Mouse (Mus musculus) kidney, adult 2 months (tissue): ENCODE data around the gene Cmc4.

ENCODE experiments used
- CTCF ChIP-seq: fragments of 200-500 bp; conservative IDR thresholded peaks from 2 replicates; pipeline ENCODE4 v1.5.1; 2011; ENCODE audit warnings: low read depth, mild to moderate bottlenecking, control low read depth, low read length, moderate library complexity, mixed read lengths; ENCODE audit not compliant: insufficient read depth, insufficient read length
- POLR2A ChIP-seq: fragments of 200-500 bp; IDR thresholded peaks from one replicate; pipeline ENCODE4 v1.6.1; 2011; ENCODE audit warnings: low read depth, low read length, control low read depth

- no peak for TF ChIP-seq CTCF
- TF ChIP-seq POLR2A = no peak
Observed at GRCm38 (mm10) chrX:75403350-75403749, 13.0 kb downstream of the Cmc4 start.
